In the genomic region with DNA sequence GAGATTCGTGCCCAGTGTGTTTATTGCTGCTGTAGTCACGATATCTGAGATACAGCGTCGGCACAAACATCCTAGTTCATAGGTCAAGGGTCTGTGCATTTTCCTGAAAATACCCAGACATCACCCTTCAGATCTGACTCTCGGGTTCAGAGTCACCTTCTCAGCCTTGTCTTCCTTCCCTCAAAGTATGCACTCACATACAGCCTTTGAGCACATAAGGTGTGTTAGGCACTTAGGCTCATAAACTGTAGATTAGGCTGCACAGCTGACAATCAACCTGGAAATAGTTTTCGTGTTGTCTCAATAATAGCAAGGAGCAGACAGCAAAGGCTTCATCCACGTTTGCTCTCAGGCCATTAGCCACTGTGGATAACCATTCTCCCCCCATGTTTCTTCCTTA, we compare ENCODE assay signal across 12 mouse cellular contexts.
"Had no signal": no experiment of that assay in that cellular context is flagged by ENCODE, and none has a peak within 500 bp of the region (broad histone marks: within the 10 kb centered on the region; RNA-seq: fewer than 3 reads in every experiment).

No protein-coding gene starts in this region.

- H3K4me3 ChIP-seq: liver, embryonic 12.5 days; midbrain, embryonic 13.5 days; neural tube, embryonic 15.5 days had no signal

- H3K27me3 ChIP-seq: liver, embryonic 12.5 days; midbrain, embryonic 13.5 days had no signal

- H3K9me3 ChIP-seq: liver, embryonic 12.5 days; midbrain, embryonic 13.5 days; neural tube, embryonic 15.5 days had no signal

- H3K27ac ChIP-seq: liver, embryonic 12.5 days; midbrain, embryonic 13.5 days; neural tube, embryonic 15.5 days; stomach, postnatal 0 days had no signal

- H3K4me1 ChIP-seq: liver, embryonic 12.5 days; neural tube, embryonic 15.5 days had no signal

- DNase-seq: kidney, adult 11 months; kidney, adult 9 months; kidney, postnatal 10 days; lung, embryonic 14.5 days; lung, postnatal 14 days; right cerebral cortex, adult 18-20 months; thymus, adult 2 months; thymus, postnatal 25 days had no signal

- H3K4me2 ChIP-seq: liver, embryonic 12.5 days; lung, embryonic 14.5 days; midbrain, embryonic 13.5 days; neural tube, embryonic 15.5 days had no signal

- ATAC-seq: liver, embryonic 12.5 days; midbrain, embryonic 13.5 days had no signal

- H3K9ac ChIP-seq: liver, embryonic 12.5 days; lung, embryonic 14.5 days; midbrain, embryonic 13.5 days; neural tube, embryonic 15.5 days had no signal

- H3K36me3 ChIP-seq: liver, embryonic 12.5 days; midbrain, embryonic 13.5 days; neural tube, embryonic 15.5 days had no signal
